Mouse (Mus musculus): ENCODE measurements around the gene Gm21962.

DNA sequence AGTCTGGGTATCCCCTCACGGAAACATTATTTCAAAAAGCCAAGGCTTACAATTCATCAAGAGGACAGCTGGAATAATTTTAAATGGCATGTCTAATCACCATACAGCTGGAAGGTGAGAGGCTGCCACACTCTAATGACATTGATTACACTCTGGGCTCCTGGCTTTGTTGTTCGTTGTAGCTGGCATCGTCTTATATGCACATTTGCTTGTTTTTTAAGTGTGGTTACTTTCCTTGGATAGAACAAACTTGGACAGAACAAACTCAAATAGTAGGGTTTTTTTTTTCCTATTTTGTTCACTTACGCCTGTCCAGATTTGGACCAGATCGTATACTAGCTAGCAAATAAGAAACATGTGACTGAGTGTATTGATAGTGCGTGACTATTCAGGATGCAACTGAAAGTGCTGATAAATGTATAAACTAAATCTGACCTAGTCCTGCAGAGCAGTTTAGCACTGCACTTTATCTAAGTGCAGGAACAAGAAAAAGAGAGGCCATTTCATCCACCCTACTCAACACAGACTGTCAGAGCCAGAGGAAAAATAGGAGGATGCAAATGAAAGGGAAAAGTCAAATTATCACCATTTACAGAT, 12.6 kb downstream of the Gm21962 start:
- no peak for TF ChIP-seq EP300 (optimal IDR thresholded peaks at IDR 0.05)
- no peak for TF ChIP-seq CTCF (IDR thresholded peaks at IDR 0.05; ENCODE audit: low read depth)
